Mouse (Mus musculus): ENCODE measurements at regions not wholly inside any gene's neighbourhood (a gene's known extent, or its start where the extent isn't known, plus 50 kb on each side); places are given as distances from the start of the nearest gene placed in this dataset.

DNA sequence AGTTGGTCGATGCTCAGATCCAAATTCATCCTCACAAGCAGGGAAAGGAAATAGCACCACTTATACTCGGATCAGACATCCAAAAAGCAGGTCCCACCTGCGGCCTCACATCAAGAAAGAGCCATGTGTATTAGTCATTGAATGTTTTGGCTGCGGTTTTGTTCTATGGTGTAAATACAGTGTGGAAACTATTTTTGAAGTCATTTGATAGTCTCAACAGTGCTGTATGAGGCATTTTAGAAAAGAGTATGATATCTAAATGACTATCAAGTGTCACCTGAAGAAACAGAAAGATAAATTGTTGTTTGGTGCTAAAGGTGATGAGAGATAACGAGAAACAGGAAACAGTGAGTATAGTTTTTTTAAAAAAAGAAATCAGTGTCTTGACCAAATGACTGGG lies 74.7 kb downstream of the Cep44 start:
- no peaks in the 10 kb centered on the region for H3K36me3 ChIP-seq (ENCODE audit: control insufficient read depth, insufficient read depth, low read length)
- H3K27ac ChIP-seq (ENCODE audit: low read length), result no peak overlapping the region
- WGBS, result 79% methylated on average over 5 of the region's 5 CpGs

DNA sequence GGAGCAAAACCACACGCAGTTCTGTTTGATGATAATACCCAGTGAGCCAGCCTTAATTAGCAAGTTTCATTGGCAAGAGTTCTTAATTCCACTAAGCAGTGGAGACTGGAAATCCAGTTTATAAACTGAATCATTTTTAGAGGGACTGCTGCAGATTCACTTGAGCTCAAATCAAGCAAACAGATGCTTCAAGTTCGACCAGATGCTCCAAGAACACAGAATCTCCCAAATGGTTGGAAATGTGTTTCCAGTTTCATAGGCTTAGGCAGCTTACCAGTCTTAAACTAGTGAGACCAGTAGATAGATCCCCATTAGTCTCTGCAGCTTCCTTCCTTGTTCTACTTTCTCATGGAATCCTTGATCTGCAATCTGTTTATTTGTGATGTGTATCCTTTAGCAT lies 75.7 kb downstream of the Cep44 start:
- Histone ChIP-seq H3K27ac (ENCODE audit: low read length) (no peak overlapping the region), H3K27me3 (ENCODE audit: control insufficient read depth, insufficient read depth, low read depth, low read length) (no peaks in the 10 kb centered on the region), H3K9me3 (ENCODE audit: control insufficient read depth, low read length) (no peaks in the 10 kb centered on the region), H3K9ac (ENCODE audit: low read length) (no peak overlapping the region), H3K4me3 (ENCODE audit: low read length) (no peak overlapping the region), H3K36me3 (ENCODE audit: control insufficient read depth, insufficient read depth, low read length) (no peaks in the 10 kb centered on the region), H3K4me1 (replicated peaks; ENCODE audit: control insufficient read depth, insufficient read depth, low read length) (no peaks in the 10 kb centered on the region), H3K4me2 (ENCODE audit: low read depth, low read length) (no peak overlapping the region)
- no peak for ATAC-seq (ENCODE audit: low read depth)
- 90% methylated on average over 2 of the region's 2 CpGs for WGBS

More for the DNA sequence above, 74.7 kb downstream of the Cep44 start:
- no peak overlapping the region for H3K4me2 ChIP-seq (ENCODE audit: low read depth, low read length)
- H3K9ac ChIP-seq (ENCODE audit: low read length), result no peak overlapping the region
- H3K27me3 ChIP-seq (ENCODE audit: control insufficient read depth, insufficient read depth, low read depth, low read length), result no peaks in the 10 kb centered on the region
- no peak for ATAC-seq (ENCODE audit: low read depth)
- H3K9me3 ChIP-seq (ENCODE audit: control insufficient read depth, low read length), result no peaks in the 10 kb centered on the region
- H3K4me1 ChIP-seq (replicated peaks; ENCODE audit: control insufficient read depth, insufficient read depth, low read length), result no peaks in the 10 kb centered on the region
- no peak overlapping the region for H3K4me3 ChIP-seq (ENCODE audit: low read length)

DNA sequence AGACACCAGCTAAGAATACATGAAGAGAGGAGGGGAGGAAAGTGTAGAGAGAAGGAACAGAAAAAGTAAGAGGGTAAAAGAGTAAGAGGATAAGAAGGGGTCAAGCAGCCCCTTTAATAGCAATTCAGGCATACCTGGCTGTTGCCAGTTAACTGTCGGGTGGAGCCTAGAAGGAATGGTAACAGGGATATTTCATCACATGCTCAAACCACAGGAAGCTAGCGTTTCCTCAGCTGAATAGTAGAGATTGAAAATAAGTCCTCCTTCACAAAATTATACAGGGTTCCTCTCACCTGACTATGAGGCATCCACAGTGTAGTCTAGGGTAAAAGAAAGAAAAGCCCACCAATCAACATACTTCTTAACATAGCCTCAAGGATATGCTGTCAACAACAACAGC lies 76.5 kb downstream of the Cep44 start:
- Histone ChIP-seq H3K4me3 (ENCODE audit: low read length) (no peak overlapping the region), H3K36me3 (ENCODE audit: control insufficient read depth, insufficient read depth, low read length) (no peaks in the 10 kb centered on the region), H3K9me3 (ENCODE audit: control insufficient read depth, low read length) (no peaks in the 10 kb centered on the region), H3K27ac (ENCODE audit: low read length) (no peak overlapping the region), H3K27me3 (ENCODE audit: control insufficient read depth, insufficient read depth, low read depth, low read length) (no peaks in the 10 kb centered on the region), H3K4me1 (replicated peaks; ENCODE audit: control insufficient read depth, insufficient read depth, low read length) (no peaks in the 10 kb centered on the region), H3K4me2 (ENCODE audit: low read depth, low read length) (no peak overlapping the region), H3K9ac (ENCODE audit: low read length) (no peak overlapping the region)
- ATAC-seq (ENCODE audit: low read depth), result no peak
- WGBS, result 81% methylated on average over 2 of the region's 2 CpGs

DNA sequence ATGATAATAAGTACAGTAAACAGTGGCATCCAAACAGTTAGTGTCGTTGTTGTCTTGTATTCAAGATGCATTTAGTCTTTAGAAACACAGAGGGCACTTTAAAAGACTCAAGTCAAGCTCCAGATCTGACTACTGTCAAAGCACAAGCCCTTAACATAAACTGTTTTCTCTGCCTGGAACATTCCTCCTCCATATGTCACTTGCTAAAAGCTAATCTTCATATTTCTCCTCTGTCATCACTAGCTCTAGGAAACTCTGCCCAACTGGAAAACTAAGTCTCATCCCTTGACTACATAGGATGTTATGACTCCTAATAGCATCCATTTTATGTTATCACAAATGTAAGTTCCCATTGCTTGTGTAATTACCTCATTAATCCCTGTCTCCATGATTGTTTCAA lies 85.8 kb downstream of the Cep44 start:
- Histone ChIP-seq H3K36me3 (ENCODE audit: control insufficient read depth, insufficient read depth, low read length) (no peaks in the 10 kb centered on the region), H3K9me3 (ENCODE audit: control insufficient read depth, low read length) (no peaks in the 10 kb centered on the region), H3K9ac (ENCODE audit: low read length) (no peak overlapping the region), H3K4me2 (ENCODE audit: low read depth, low read length) (no peak overlapping the region), H3K4me1 (replicated peaks; ENCODE audit: control insufficient read depth, insufficient read depth, low read length) (no peaks in the 10 kb centered on the region), H3K27ac (ENCODE audit: low read length) (no peak overlapping the region), H3K27me3 (ENCODE audit: control insufficient read depth, insufficient read depth, low read depth, low read length) (no peaks in the 10 kb centered on the region), H3K4me3 (ENCODE audit: low read length) (no peak overlapping the region)
- 0 out of 2 replicates have a peak, but pooled peaks have one; percentile 38 for ATAC-seq (ENCODE audit: low read depth)
- 29% methylated on average over 1 of the region's 1 CpGs for WGBS

DNA sequence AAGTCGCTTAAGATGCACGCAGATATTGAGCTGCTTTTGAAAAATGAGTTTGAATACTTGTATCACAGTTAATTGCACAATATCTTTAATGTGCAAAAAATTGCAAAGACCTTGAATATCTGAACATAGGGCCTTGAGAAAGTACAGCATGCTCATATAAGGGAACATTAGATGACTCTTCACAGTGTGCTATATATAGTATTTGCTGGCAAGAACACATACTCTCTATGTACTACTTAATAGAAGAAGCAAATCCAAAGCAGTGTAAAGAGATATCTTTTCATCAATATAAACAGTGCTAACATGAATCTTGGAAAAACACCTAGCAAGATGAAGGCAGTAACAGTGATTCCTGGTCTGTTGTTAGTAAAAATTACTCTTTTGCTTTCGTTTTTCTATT lies 99.9 kb downstream of the Cep44 start:
- Histone ChIP-seq H3K9ac (ENCODE audit: low read length) (no peak overlapping the region), H3K9me3 (ENCODE audit: control insufficient read depth, low read length) (no peaks in the 10 kb centered on the region), H3K4me2 (ENCODE audit: low read depth, low read length) (no peak overlapping the region), H3K4me1 (replicated peaks; ENCODE audit: control insufficient read depth, insufficient read depth, low read length) (no peaks in the 10 kb centered on the region), H3K4me3 (ENCODE audit: low read length) (no peak overlapping the region), H3K27ac (ENCODE audit: low read length) (no peak overlapping the region), H3K27me3 (ENCODE audit: control insufficient read depth, insufficient read depth, low read depth, low read length) (no peaks in the 10 kb centered on the region), H3K36me3 (ENCODE audit: control insufficient read depth, insufficient read depth, low read length) (no peaks in the 10 kb centered on the region)
- ATAC-seq (ENCODE audit: low read depth), result no peak
- WGBS, result 79% methylated on average over 3 of the region's 3 CpGs

DNA sequence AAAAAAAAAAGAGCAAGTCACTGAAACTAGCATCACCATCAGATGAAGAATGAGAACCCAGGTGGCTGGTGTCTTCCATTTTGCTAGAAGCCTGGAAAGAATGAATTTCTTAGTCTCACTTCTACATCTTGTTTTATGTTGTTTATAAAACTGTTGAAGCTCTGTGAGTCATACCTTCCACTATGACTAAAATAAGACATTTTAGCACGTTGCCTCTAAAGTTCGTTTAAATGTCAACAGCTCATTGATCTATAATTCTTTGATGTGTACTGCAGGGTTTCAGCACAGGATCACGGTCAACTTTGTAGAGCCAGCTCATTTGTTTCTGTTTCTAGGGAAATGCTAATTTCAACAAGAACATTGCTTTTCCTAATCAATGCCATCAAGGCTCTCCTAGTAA lies 107.2 kb downstream of the Cep44 start:
- Histone ChIP-seq H3K4me2 (ENCODE audit: low read depth, low read length) (no peak overlapping the region), H3K4me1 (replicated peaks; ENCODE audit: control insufficient read depth, insufficient read depth, low read length) (no peaks in the 10 kb centered on the region), H3K9ac (ENCODE audit: low read length) (no peak overlapping the region), H3K36me3 (ENCODE audit: control insufficient read depth, insufficient read depth, low read length) (no peaks in the 10 kb centered on the region), H3K27me3 (ENCODE audit: control insufficient read depth, insufficient read depth, low read depth, low read length) (no peaks in the 10 kb centered on the region), H3K4me3 (ENCODE audit: low read length) (no peak overlapping the region), H3K27ac (ENCODE audit: low read length) (no peak overlapping the region), H3K9me3 (ENCODE audit: control insufficient read depth, low read length) (no peaks in the 10 kb centered on the region)
- no peak for ATAC-seq (ENCODE audit: low read depth)
- WGBS, result 48% methylated on average over 3 of the region's 3 CpGs

DNA sequence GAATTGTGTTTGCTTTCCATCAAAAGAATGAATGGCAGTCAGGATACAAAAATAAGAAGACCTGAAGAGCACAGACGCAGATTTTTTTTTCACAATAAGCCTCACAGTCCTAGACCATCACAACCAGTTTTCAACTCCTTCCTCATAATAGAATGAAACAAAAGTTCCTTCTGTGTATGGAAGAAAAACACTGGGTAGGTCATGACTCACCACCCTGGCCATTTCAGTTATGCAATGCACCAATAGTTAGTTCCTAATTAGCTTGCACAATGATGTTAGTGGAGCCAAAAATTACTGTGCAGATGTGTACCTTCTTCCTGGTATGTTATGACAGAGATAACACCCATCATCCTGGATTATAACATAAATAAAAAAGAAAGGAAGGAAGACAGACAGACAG lies 111.4 kb downstream of the Cep44 start:
- Histone ChIP-seq H3K9me3 (ENCODE audit: control insufficient read depth, low read length) (no peaks in the 10 kb centered on the region), H3K36me3 (ENCODE audit: control insufficient read depth, insufficient read depth, low read length) (no peaks in the 10 kb centered on the region), H3K9ac (ENCODE audit: low read length) (no peak overlapping the region), H3K27ac (ENCODE audit: low read length) (no peak overlapping the region), H3K4me2 (ENCODE audit: low read depth, low read length) (no peak overlapping the region), H3K27me3 (ENCODE audit: control insufficient read depth, insufficient read depth, low read depth, low read length) (no peaks in the 10 kb centered on the region), H3K4me1 (replicated peaks; ENCODE audit: control insufficient read depth, insufficient read depth, low read length) (no peaks in the 10 kb centered on the region), H3K4me3 (ENCODE audit: low read length) (no peak overlapping the region)
- ATAC-seq (ENCODE audit: low read depth), result peak; percentile 31; the same call in 1 of the 2 replicates
- WGBS, result 85% methylated on average over 1 of the region's 1 CpGs

DNA sequence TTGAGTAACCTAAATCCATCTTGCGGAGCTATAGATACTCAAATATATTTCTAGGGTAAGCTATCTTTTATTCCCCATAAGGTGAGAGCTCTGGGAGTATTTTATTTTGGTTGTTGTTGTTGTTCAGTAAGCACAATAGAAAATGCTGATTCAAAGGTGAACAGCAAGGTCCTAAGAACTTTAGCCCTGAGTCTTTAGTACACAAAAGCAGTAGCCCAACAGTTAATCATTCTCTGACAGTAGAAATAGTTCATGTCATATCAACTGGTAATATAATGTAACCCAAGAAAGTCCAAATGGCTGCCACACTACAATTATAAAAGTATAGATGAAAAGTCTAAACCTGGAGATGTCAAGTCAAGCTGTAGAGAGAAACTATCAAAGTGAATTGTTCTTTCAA lies 116.0 kb downstream of the Cep44 start:
- 95% methylated on average over 1 of the region's 1 CpGs for WGBS
- Histone ChIP-seq H3K27ac (ENCODE audit: low read length) (no peak overlapping the region), H3K4me3 (ENCODE audit: low read length) (no peak overlapping the region), H3K4me2 (ENCODE audit: low read depth, low read length) (no peak overlapping the region), H3K27me3 (ENCODE audit: control insufficient read depth, insufficient read depth, low read depth, low read length) (no peaks in the 10 kb centered on the region), H3K9ac (ENCODE audit: low read length) (no peak overlapping the region), H3K9me3 (ENCODE audit: control insufficient read depth, low read length) (no peaks in the 10 kb centered on the region), H3K36me3 (ENCODE audit: control insufficient read depth, insufficient read depth, low read length) (no peaks in the 10 kb centered on the region), H3K4me1 (replicated peaks; ENCODE audit: control insufficient read depth, insufficient read depth, low read length) (no peaks in the 10 kb centered on the region)
- ATAC-seq (ENCODE audit: low read depth), result no peak

DNA sequence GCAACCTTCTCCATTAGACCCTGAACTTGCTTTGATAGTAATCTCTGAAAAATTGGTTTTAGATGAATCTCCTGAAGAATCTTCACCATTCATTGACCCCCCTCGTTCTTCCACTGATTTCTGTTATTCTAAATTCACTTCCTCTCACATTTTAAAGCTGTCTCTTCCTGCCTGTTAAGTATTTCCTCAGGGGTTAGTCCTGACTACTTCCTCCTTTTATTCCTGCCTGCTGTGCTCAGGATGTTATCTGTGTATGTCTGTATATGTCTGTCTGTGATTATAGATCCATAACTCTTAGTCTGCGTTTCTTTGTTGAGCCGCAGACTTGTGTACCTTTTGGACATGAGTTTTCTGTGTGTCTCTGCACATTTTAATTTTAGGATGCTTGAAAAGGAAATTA lies 117.6 kb downstream of the Hpgd start:
- no peaks in the 10 kb centered on the region for H3K36me3 ChIP-seq (ENCODE audit: control insufficient read depth, insufficient read depth, low read length)
- no peaks in the 10 kb centered on the region for H3K9me3 ChIP-seq (ENCODE audit: control insufficient read depth, low read length)
- H3K4me3 ChIP-seq (ENCODE audit: low read length), result no peak overlapping the region
- WGBS, result 43% methylated on average over 3 of the region's 3 CpGs
- no peak; the same call in 1 of the 2 replicates for ATAC-seq (ENCODE audit: low read depth)
- H3K4me1 ChIP-seq (replicated peaks; ENCODE audit: control insufficient read depth, insufficient read depth, low read length), result peaks cover 9% of the 10 kb centered on the region
- no peak overlapping the region for H3K9ac ChIP-seq (ENCODE audit: low read length)
- H3K27ac ChIP-seq (ENCODE audit: low read length), result no peak overlapping the region
- no peaks in the 10 kb centered on the region for H3K27me3 ChIP-seq (ENCODE audit: control insufficient read depth, insufficient read depth, low read depth, low read length)
- no peak overlapping the region for H3K4me2 ChIP-seq (ENCODE audit: low read depth, low read length)

DNA sequence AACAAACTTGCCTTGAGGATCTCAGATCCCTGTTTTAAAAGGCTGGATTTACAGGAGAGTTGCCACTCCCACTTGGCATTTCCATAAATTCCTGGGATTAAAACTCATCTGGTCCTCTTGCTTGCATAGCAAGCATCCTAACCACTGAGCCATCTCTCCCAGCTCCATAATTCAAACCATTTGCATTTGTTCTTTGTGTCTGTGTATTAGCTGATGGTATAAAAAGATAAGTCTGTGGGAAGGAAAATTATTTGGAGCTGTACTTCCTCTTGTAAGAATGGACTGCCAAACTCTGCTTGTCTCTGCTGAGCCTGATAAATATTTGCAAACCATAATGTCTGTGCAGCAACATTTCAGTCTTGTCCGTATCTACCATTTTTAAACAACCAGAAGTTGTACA lies 116.0 kb downstream of the Hpgd start:
- WGBS, result 24% methylated on average over 1 of the region's 1 CpGs

More for the DNA sequence above, 116.0 kb downstream of the Hpgd start:
- Histone ChIP-seq H3K27ac (ENCODE audit: low read length) (no peak overlapping the region), H3K36me3 (ENCODE audit: control insufficient read depth, insufficient read depth, low read length) (no peaks in the 10 kb centered on the region), H3K9ac (ENCODE audit: low read length) (no peak overlapping the region), H3K9me3 (ENCODE audit: control insufficient read depth, low read length) (no peaks in the 10 kb centered on the region), H3K4me1 (replicated peaks; ENCODE audit: control insufficient read depth, insufficient read depth, low read length) (peaks cover 9% of the 10 kb centered on the region), H3K4me2 (ENCODE audit: low read depth, low read length) (no peak overlapping the region), H3K4me3 (ENCODE audit: low read length) (no peak overlapping the region), H3K27me3 (ENCODE audit: control insufficient read depth, insufficient read depth, low read depth, low read length) (no peaks in the 10 kb centered on the region)
- ATAC-seq (ENCODE audit: low read depth), result peak; percentile 28; the same call in 1 of the 2 replicates
